Mouse (Mus musculus): ENCODE results near the gene Zfp36l2. TPM values are rescaled to one million over a fixed set of nuclear protein-coding genes. Genes with fewer than 3 reads are reported as not detected.
"Not testable (repeated sequence)": the region's sequence is repeated elsewhere in the genome, so short reads cannot be mapped to it uniquely, and the experiment has no call there.

Zfp36l2 gene
- total RNA-seq (2021): 10 to 100 TPM; 23.3 to 31.3 TPM

DNA sequence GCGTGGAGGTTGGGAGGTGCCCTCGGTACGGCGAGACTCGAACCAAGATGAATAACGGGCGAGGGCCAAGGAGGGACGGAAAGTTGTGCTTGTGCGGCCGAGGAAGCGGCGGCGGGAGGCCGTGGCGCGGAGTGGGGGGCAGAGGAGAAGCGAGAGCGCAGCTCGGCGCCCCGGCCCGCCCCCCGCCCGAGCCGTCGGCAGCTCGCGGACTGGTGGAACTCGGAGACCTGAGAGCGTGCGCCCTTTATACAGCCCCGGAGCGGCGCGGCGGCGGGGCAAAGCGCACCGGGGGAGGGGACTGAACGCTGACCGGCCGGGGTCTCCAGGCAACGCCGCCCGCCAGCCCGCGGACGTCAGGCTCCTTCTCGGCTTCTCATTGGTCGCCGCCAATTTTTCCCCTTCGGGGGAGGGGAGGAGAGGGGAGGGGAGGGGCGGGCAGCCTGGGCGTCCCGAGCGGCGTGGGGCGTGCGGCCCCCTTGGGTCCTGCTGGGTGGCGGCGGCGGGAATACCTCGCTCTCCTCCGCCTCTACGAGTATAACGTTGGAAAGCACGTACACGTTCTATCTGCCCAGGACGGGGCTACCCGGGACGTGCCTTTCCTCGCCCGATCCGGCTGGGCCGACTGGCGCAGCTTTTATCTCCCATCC is at the start of gene Zfp36l2:
Gene Zfp36l2, minus strand, starts transcription at position 221 of the 647 bp plus-strand sequence.
- intact Hi-C loops (cut with DNase I): no loop called here
- peak; percentile 97 for DNase-seq (ENCODE audit: low spot score)

- DNase-seq (ENCODE audit: low spot score): peak; percentile 41
- intact Hi-C loops (cut with DNase I): no loop called here
Measured at GRCm38 (mm10) chr17:84236781-84237557, 49.2 kb upstream of the Zfp36l2 start.

DNA sequence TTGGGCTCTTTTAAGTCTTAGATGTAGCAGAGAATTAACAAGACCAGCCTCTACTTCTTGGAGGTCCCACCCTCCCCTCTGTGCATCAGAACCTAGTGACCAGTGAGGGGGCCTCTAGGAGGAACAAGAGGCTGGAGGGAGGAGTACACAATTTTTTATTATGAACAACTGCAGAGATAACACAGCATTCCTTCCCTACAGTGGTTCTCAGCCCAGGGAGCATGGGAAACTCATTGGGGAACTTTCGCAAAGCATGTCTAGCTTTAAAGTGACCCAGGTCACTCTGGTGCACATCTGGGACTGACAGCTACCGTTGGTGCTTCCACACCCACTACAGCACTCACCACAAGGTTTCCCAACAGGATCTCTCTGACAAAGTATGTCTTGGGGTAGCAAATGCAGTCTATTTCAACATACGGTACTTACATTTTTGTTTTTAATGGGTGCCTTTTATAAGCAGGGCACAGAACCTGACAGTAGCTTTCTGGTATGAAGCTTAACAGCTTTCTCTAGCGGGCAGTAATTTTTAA is 47.7 kb upstream of the Zfp36l2 start:
- intact Hi-C loops (cut with DNase I): no loop called here
- no peak for DNase-seq (ENCODE audit: low spot score)

DNA sequence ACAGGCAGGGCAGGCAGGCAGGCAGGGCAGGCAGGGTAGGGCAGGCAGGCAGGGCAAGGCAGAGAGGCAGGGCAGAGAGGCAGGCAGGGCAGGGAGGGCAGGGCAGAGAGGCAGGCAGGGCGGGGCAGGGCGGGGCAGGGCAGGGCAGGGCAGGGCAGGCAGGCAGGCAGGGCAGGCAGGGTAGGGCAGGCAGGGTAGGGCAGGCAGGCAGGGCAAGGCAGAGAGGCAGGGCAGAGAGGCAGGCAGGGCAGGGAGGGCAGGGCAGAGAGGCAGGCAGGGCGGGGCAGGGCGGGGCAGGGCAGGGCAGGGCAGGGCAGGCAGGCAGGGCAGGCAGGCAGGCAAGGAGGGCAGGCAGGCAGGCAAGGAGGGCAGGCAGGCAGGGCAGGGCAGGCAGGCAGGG is 47.0 kb upstream of the Zfp36l2 start:
- intact Hi-C loops (cut with DNase I); DNase-seq (ENCODE audit: low spot score): not testable (repeated sequence)

- intact Hi-C loops (cut with DNase I): no loop called here
- DNase-seq (ENCODE audit: low spot score): no peak
Measured at GRCm38 (mm10) chr17:84233758-84234157, 46.0 kb upstream of the Zfp36l2 start.

GRCm38 (mm10) chr17:84231361-84231760 is 43.6 kb upstream of the Zfp36l2 start:
- no peak for DNase-seq (ENCODE audit: low spot score)
- intact Hi-C loops (cut with DNase I): no loop called here

- intact Hi-C loops (cut with DNase I): no loop called here
- no peak for DNase-seq (ENCODE audit: low spot score)
Measured at GRCm38 (mm10) chr17:84228223-84228622, 40.5 kb upstream of the Zfp36l2 start.

DNA sequence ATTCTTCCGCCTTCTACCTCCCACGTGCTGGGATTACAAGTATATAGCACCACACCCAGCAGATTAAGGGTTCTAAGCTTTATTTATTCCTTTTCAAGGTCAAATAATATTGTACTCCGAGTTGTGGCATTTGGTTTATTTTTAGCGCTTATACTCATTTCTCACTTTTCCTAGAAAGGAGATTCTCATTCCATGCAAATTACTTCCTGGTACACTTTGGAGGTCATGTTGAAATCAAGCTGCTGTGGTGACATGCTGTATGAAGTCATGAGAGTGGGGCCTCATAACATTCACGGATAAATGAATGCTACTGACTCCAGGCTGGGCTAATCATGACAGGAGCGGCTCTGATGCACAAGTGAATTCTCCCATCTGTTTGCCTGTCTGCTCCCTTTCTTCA is 38.9 kb upstream of the Zfp36l2 start:
- DNase-seq (ENCODE audit: low spot score): no peak

DNA sequence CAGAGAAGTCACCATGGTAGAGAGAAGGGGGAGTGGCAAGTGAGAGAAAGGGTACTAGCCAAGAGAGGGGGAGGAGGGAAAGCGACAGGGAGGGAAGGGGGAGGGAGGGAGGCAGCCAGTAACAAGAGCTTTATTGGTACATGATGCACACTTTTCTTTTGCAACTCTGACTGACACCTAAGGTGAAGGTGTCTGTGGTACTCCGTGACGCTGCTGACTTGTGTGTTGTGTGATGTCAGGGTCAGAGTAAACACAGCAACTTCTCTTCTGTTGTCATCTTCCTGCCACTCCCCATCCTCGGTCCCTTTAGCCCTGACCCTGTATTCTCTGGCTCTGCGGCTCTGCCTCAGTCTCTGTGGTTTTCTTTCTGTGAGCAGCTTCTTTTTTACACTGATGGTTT is 38.5 kb upstream of the Zfp36l2 start:
- intact Hi-C loops (cut with DNase I): no loop called here
- DNase-seq (ENCODE audit: low spot score): no peak

More for the DNA sequence above, 38.9 kb upstream of the Zfp36l2 start:
- intact Hi-C loops (cut with DNase I): no loop called here

- DNase-seq (ENCODE audit: low spot score): no peak
- intact Hi-C loops (cut with DNase I): no loop called here
Measured at GRCm38 (mm10) chr17:84224217-84224887, 36.6 kb upstream of the Zfp36l2 start.

- DNase-seq (ENCODE audit: low spot score); intact Hi-C loops (cut with DNase I): not testable (repeated sequence)
Measured at GRCm38 (mm10) chr17:84218841-84219240, 31.1 kb upstream of the Zfp36l2 start.

GRCm38 (mm10) chr17:84217696-84218095 is 29.9 kb upstream of the Zfp36l2 start:
- DNase-seq (ENCODE audit: low spot score): no peak
- intact Hi-C loops (cut with DNase I): no loop called here

GRCm38 (mm10) chr17:84215264-84215960 is 27.7 kb upstream of the Zfp36l2 start:
- intact Hi-C loops (cut with DNase I): no loop called here
- no peak for DNase-seq (ENCODE audit: low spot score)

DNA sequence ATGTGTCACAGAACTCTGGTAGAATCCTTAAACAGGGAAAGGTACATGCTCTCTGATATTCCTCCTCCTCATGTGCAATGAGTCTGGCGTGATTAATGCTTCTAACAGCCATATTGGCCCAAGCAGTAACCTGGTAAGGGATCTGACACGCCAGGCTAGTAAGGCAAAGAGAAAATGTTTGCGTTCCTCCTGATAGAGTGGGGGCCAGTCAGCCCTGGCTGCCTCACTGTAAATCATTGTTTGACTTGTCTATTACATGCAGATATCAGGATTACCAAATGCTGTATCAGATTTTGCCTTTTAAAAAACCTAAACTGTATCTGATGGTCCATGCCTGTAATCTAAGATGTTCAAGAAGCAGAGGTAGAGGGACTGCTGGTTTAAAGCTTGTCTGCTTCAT is 25.7 kb upstream of the Zfp36l2 start:
- no peak for DNase-seq (ENCODE audit: low spot score)
- intact Hi-C loops (cut with DNase I): no loop called here

- DNase-seq (ENCODE audit: low spot score): no peak
- intact Hi-C loops (cut with DNase I): no loop called here
Measured at GRCm38 (mm10) chr17:84207611-84208010, 19.9 kb upstream of the Zfp36l2 start.

GRCm38 (mm10) chr17:84206239-84206638 is 18.5 kb upstream of the Zfp36l2 start:
- intact Hi-C loops (cut with DNase I): no loop called here
- DNase-seq (ENCODE audit: low spot score): no peak

DNA sequence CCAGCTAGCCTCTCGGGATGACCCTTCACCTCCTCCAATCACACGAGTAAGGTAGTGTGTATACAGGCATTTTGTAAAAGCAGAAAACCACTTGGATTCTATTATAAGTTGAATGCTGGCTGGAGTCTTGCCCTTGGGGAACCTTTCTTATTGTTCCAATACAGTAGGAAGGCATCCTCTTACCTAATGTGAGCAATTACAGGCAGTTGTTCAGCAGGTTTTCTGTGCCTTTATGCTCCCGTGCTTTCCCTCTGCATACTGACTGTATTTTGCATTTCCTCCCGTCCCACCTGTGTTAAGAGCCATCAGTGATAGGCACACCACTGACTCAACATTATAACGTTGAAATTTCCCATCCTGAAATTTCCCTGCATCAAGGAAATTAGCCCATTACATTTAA is 17.2 kb upstream of the Zfp36l2 start:
- intact Hi-C loops (cut with DNase I): no loop called here

GRCm38 (mm10) chr17:84203340-84203739 is 15.6 kb upstream of the Zfp36l2 start:
- intact Hi-C loops (cut with DNase I): no loop called here
- DNase-seq (ENCODE audit: low spot score): no peak

More for the DNA sequence above, 17.2 kb upstream of the Zfp36l2 start:
- no peak for DNase-seq (ENCODE audit: low spot score)

GRCm38 (mm10) chr17:84201183-84201582 is 13.4 kb upstream of the Zfp36l2 start:
- DNase-seq (ENCODE audit: low spot score): no peak
- intact Hi-C loops (cut with DNase I): no loop called here

DNA sequence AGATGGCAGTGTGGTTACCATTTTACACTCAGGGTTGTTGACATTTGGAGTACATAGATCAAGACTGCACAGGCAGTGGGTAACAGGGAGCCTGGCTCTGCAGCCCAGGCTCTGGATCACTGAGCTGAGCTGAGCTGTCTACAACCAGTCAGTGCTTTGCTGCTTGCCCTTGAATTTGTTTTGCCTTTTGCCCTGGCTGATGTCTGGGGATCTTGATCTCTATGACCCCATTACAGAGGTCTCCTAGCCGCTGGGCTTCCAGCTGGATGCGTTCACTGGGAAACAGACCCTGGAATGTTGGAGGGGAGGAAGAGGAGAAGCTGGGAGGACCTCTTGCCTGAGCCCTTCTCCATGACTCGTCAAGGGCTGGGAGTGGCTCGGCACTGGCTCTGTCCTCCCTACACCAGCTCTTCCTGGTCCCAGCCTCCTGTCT is 10.2 kb upstream of the Zfp36l2 start:
- DNase-seq (ENCODE audit: low spot score): no peak
- intact Hi-C loops (cut with DNase I): no loop called here
